Mouse (Mus musculus): ENCODE data around the gene Catsperg1. TPM values are rescaled to one million over a fixed set of nuclear protein-coding genes. Genes with fewer than 3 reads are reported as not detected.
"Not testable (repeated sequence)": the region's sequence is repeated elsewhere in the genome, so short reads cannot be mapped to it uniquely, and the experiment has no call there.

Catsperg1 gene
- total RNA-seq, 2 experiments from 2014 or later = not detected

DNA sequence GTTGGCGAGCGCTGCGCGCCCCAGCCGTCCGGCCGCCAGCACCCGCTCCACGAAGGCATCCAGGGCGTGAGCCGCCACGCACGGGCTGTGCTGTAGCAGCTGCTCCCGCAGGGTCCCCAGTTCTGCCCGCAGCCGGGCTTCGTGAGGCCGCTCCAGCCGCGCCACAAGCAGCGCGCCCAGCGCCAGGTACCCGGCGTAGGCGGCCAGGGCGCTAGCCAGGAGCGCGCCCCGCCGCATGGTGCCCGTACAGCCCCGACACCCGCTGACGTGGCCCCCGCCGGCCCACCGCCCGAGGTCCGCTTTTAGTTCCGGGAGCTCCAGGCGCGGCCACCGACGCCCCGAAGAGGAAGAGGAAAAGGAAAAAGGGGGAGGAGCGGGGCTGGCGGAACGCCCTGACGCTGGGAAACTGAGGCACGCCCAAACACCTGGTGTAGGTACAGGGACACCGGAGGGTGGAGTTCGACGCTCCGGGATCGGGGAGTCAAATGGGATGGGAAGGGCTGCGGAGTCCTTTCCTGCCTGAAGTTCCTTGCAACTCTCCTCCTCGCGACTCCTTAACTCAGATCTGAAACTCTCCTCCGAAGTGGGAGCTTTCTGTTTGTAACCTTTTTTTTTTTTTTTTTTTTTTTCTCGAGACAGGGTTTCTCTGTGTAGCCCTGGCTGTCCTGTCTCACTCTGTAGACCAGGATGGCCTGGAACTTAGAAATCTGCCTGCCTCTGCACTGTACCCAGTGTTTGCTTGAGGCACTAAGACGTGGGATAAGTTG is 18.6 kb upstream of the Catsperg1 start, which contains the start of gene Kcnk6:
Gene Kcnk6 (minus strand): TSS at position 269 of the 767 bp plus-strand sequence.
- no peak for ATAC-seq (replicated peaks; ENCODE audit: low FRiP score, poor library complexity, severe bottlenecking)

DNA sequence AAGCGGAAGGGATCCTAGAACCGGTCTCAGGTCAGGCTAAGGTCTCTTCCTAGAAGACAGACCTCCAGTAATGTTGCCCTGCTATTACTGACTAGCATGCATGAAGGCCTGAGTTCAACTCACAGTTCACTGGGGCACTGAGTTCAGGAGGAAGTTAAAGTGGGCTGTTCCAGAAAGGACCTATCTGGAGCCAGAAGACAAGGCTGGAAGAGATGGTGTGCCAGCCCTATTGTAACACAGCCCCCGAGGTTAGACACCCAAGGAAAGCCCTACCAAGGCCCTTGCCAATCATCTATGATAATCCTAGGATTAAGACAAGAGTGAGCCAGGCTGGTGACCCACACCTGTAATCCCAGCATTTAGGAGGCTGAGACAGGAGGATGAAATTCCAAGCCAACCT is 17.7 kb upstream of the Catsperg1 start:
- no peak for ATAC-seq (replicated peaks; ENCODE audit: low FRiP score, poor library complexity, severe bottlenecking)

- ATAC-seq (replicated peaks; ENCODE audit: low FRiP score, poor library complexity, severe bottlenecking) = no peak
Measured at GRCm38 (mm10) chr7:29230560-29230959, 16.7 kb upstream of the Catsperg1 start.

DNA sequence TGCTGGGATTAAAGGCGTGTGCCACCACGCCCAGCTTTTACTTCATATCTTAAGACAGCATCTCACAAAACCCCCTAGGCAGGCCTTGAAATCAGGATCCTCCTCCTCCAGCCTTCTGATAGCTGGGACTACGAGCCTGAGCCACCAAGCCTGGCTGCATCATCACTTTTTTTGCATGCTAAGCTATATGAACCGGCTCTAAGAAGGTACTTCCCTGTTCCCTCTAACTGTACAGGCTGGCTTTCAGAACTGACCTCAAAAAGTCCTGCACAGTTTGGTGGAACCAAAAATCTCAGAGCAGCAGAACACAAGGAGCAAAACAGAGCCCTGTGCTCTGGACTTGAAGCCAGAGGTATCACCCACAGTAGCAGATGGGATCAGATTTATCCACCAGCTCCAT is 14.4 kb upstream of the Catsperg1 start:
- ATAC-seq (replicated peaks; ENCODE audit: low FRiP score, poor library complexity, severe bottlenecking) = no peak

GRCm38 (mm10) chr7:29225520-29225919 is 11.7 kb upstream of the Catsperg1 start:
- no peak for ATAC-seq (replicated peaks; ENCODE audit: low FRiP score, poor library complexity, severe bottlenecking)

DNA sequence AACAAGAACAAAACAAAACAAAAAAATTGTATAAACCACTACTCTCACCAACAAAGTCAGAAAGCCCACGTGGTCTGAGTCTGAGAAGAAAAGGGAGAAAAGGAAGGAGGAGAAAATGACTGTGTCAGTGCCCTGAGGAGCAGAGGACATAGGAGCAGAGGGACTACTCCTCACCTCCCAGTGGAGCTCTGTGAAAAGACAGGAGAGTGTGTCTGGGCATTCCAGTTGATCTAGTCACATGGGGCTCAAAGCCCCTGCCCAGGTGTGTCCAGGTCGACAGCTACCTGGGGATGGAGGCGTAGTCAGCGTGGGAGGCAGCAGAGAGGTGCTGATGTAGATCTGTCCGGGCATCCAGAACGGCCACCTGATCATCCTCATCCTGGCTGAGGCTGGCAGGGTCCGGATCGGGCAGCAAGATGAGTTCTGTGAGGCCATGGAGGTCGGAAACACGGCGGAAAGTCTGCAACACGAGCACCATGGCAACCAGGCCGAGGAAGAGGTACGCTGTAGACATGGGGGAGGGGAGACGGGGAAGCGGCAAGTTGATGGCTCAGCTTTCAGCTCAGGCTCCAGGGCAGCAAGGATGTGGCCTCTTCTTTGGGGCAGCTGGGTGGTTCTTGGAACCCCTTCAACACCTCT is 11.0 kb upstream of the Catsperg1 start:
- no peak for ATAC-seq (replicated peaks; ENCODE audit: low FRiP score, poor library complexity, severe bottlenecking)

- ATAC-seq (replicated peaks; ENCODE audit: low FRiP score, poor library complexity, severe bottlenecking) = no peak
Measured at GRCm38 (mm10) chr7:29214846-29215245, 1.0 kb upstream of the Catsperg1 start.

- no peak for ATAC-seq (replicated peaks; ENCODE audit: low FRiP score, poor library complexity, severe bottlenecking)
Measured at GRCm38 (mm10) chr7:29214236-29214635, 401 bp upstream of the Catsperg1 start.

DNA sequence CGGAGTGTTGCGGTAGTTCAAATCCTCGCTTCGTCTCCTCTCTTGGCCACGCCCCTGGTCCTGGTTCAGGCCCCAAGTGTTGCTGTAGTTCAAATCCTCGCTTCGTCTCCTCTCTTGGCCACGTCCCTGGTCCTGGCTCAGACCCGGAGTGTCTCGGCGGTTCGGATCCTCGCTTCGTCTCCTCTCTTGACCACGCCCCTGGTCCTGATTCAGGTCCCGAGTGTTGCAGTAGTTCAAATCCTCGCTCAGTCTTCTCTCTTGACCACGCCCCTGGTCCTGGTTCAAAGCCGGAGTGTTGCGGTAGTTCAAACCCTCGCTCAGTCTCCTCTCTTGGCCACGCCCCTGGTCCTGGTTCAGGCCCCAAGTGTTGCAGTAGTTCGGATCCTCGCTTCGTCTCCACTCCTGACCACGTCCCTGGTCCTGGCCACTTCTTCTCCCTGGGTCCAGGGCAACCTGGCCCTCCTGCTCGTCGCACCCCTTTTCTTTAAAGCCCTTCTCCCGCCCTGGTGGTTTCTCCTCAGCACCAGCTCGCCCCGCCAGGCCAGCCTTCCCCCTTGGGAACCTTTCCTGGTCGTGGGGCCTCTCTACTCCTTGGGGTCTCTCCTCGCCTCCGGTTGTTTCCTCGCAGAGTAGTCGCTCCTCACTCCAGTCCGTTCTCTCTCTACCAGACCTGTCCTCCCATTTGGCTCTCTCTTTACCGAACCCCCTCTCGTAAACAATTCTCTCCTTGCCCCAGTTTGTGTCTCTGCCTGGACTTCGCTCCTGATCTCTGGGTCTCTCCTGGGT is 867 bp downstream of the Catsperg1 start:
- ATAC-seq (replicated peaks; ENCODE audit: low FRiP score, poor library complexity, severe bottlenecking) = not testable (repeated sequence)

GRCm38 (mm10) chr7:29212199-29212765 is 1.6 kb downstream of the Catsperg1 start:
- no peak for ATAC-seq (replicated peaks; ENCODE audit: low FRiP score, poor library complexity, severe bottlenecking)

- ATAC-seq (replicated peaks; ENCODE audit: low FRiP score, poor library complexity, severe bottlenecking) = peak; percentile 54
Measured at GRCm38 (mm10) chr7:29211415-29212198, 2.2 kb downstream of the Catsperg1 start.

DNA sequence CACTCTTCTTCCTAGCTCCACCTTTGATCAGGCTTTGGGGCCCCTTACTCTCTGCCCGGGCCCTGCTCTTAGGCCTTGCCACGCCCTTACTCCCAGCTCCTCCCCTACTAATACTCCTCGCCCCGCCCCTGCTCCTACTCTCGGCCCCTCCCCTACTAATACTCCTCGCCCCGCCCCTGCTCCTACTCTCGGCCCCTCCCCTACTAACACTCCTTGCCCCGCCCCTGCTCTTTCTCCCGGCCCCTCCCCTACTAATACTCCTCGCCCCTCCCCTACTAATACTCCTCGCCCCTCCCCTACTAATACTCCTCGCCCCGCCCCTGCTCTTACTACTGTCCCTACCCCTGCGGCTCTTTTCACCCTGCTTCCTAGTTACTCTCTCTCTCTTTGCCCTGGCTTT is 2.8 kb downstream of the Catsperg1 start:
- peak; percentile 41; the same call in 1 of the 2 replicates for ATAC-seq (replicated peaks; ENCODE audit: low FRiP score, poor library complexity, severe bottlenecking)

DNA sequence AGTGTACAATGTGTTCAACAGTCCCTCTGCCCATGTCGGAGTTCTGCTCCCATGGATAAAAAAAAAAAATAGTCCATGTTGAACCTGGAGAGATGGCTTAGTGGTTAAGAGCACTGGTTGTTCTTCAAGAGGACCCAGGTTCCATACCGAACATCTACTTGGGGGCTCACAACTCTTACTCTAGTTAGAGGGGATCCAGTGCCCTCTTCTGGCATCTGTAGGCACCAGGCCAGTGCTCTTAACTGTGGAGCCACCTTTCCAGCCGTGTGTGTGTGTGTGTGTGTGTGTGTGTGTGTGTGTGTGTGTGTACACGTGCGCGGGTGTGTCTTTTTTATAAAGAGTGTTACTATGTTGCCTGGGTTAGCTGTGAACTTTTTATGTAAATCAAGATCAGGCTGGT is 11.3 kb downstream of the Catsperg1 start:
- ATAC-seq (replicated peaks; ENCODE audit: low FRiP score, poor library complexity, severe bottlenecking) = no peak

- not testable (repeated sequence) for ATAC-seq (replicated peaks; ENCODE audit: low FRiP score, poor library complexity, severe bottlenecking)
Measured at GRCm38 (mm10) chr7:29194230-29194629, 19.6 kb downstream of the Catsperg1 start.

- ATAC-seq (replicated peaks; ENCODE audit: low FRiP score, poor library complexity, severe bottlenecking) = not testable (repeated sequence)
Measured at GRCm38 (mm10) chr7:29181323-29181722, 32.5 kb downstream of the Catsperg1 start.

GRCm38 (mm10) chr7:29180854-29181236 is 33.0 kb downstream of the Catsperg1 start:
- no peak for ATAC-seq (replicated peaks; ENCODE audit: low FRiP score, poor library complexity, severe bottlenecking)

DNA sequence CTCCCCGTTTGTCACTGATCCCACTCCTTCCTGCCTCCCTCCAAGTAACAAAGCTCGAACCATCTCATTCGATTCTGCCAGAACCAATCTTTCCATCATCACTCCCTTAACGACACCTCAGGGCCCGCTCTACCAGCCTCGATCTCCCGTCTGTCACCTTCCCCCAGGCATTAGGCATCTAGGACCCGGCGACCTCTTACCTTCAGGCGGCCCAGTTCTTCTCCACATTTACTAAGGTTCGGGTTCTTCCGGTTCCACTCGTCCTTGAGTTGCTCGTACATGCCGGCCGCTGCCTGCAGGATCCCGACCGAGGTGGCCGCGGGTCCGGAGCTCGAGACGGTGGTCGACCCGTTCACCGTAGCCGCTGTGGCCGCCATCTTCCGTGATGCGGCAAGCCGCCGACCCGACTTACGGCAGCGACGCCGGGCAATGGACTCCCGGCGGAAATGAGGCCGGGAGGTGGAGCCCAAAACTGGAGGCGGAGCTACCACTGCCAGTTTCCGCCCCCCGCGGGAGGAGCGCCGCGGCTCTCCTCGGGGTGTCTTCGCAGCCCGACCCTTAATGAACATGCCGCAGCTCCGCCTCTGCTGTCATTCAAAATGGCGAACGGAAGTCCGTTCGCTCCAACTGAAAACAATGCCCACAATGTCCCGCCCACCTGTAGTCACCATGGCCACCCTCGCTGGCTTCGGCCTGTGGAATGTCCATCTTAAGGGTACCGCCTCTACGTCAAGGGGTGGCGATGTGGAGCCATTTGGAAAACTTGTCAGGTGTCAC is 33.6 kb downstream of the Catsperg1 start, which contains the start of gene Psmd8:
Gene Psmd8 (minus strand): TSS at position 625 of the 777 bp plus-strand sequence.
- peak; percentile 98 for ATAC-seq (replicated peaks; ENCODE audit: low FRiP score, poor library complexity, severe bottlenecking)

- ATAC-seq (replicated peaks; ENCODE audit: low FRiP score, poor library complexity, severe bottlenecking) = no peak
Measured at GRCm38 (mm10) chr7:29179323-29179722, 34.5 kb downstream of the Catsperg1 start.

- no peak for ATAC-seq (replicated peaks; ENCODE audit: low FRiP score, poor library complexity, severe bottlenecking)
Measured at GRCm38 (mm10) chr7:29178106-29178505, 35.7 kb downstream of the Catsperg1 start.

All from erythroblast, adult 5-6 weeks (primary cell).